Mouse (Mus musculus): Measurements from ENCODE around the gene Raly. TPM values are rescaled to one million over a fixed set of nuclear protein-coding genes. Genes with fewer than 3 reads are reported as not detected.

The Raly gene
- 106 TPM for polyA plus RNA-seq (2014; fragmentation: Illumina TruSeq; extraction: RNeasy Lipid Tissue Mini Kit (QIAGEN cat#74804); ENCODE audit: low read depth, low replicate concordance)

DNA sequence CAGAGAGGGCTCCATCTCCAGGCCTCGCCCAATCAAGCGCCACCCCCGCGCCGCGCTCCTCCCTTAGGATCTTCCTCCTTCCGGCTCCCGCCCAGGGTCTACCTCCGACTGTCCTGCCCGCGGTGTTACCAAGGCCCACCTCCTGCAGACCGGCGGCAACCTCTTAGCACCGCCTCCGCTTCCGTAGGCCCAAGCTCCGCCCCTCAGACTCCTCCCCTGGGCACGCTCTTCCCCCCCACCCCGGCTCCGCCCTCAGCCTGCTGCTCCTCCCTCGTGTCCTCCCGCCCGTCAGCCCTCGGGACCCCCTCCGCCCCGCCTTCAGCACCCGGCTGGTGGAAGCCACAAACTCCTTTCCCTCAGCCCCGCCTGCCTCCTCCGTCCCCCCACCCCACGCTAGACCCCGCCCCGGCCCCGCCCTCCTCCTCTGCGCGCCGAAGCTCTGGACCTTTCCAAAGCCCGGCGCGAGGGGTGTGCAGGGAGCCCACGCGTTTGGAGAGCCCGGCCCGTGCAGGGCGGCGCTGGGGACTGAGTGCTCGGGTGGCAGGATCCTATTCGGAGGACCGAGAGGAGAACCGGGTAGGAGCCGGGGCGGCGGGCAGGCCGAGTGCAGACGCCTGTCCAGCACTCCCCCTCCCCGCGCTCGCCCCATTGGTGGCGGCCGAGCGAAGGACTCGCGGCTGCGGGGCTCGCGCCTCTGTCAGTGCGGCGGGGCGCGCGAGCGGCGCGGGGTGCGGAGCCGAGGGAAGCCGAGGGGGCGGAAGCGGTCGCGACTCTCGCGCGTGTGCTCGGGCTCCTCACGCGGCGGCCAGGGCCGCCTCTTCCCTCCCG lies at the start of gene Raly, which contains the start of gene a:
Raly (plus strand) TSS at position 441 of the 828 bp plus-strand sequence.
a (plus strand) TSS at position 747 of the 828 bp plus-strand sequence.

DNA sequence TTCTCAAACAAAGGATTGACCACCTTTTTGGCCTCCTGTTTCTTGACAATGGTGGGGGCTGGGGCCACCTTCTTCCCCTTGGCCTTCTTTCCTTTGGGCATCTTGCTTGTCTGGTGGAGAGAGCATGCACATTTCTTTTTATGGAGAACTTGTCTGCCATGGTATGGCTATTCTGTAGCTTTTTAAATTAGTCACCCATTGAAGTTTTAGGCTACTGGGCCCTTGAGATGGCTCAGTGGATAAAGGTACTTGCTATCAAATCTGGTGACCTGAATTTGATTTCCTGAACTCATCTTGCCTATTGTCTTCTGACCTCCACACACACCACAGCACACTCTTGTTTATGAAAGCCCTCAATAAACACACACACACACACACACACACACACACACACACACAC lies 21.0 kb upstream of the Raly start, which contains the start of gene Gm14214:
Gm14214 (minus strand) TSS at position 101 of the 400 bp plus-strand sequence.

GRCm38 (mm10) chr2:154892201-154893044 lies 101.5 kb downstream of the Raly start, which contains the start of gene Eif2s2:
Eif2s2 (minus strand) TSS chr2:154892935.

Other genes with a start within 250 kb of the Raly start
- gene 1700003F12Rik, start 244.0 kb upstream of the Raly start, polyA plus RNA-seq (2014; fragmentation: Illumina TruSeq; extraction: RNeasy Lipid Tissue Mini Kit (QIAGEN cat#74804); ENCODE audit: low read depth, low replicate concordance) = not detected
- not detected for gene Actl10, start 239.3 kb upstream of the Raly start, polyA plus RNA-seq (2014; fragmentation: Illumina TruSeq; extraction: RNeasy Lipid Tissue Mini Kit (QIAGEN cat#74804); ENCODE audit: low read depth, low replicate concordance)
- 0.60 TPM for gene Necab3, start 232.2 kb upstream of the Raly start, polyA plus RNA-seq (2014; fragmentation: Illumina TruSeq; extraction: RNeasy Lipid Tissue Mini Kit (QIAGEN cat#74804); ENCODE audit: low read depth, low replicate concordance)
- gene E2f1, start 221.2 kb upstream of the Raly start, polyA plus RNA-seq (2014; fragmentation: Illumina TruSeq; extraction: RNeasy Lipid Tissue Mini Kit (QIAGEN cat#74804); ENCODE audit: low read depth, low replicate concordance) = 0.42 TPM
- 35.2 TPM for gene Pxmp4, start 187.4 kb upstream of the Raly start, polyA plus RNA-seq (2014; fragmentation: Illumina TruSeq; extraction: RNeasy Lipid Tissue Mini Kit (QIAGEN cat#74804); ENCODE audit: low read depth, low replicate concordance)
- 2.6 TPM for gene Zfp341, start 177.8 kb upstream of the Raly start, polyA plus RNA-seq (2014; fragmentation: Illumina TruSeq; extraction: RNeasy Lipid Tissue Mini Kit (QIAGEN cat#74804); ENCODE audit: low read depth, low replicate concordance)
- not detected for gene 4930519P11Rik, start 177.7 kb upstream of the Raly start, polyA plus RNA-seq (2014; fragmentation: Illumina TruSeq; extraction: RNeasy Lipid Tissue Mini Kit (QIAGEN cat#74804); ENCODE audit: low read depth, low replicate concordance)
- gene Chmp4b, start 139.4 kb upstream of the Raly start, polyA plus RNA-seq (2014; fragmentation: Illumina TruSeq; extraction: RNeasy Lipid Tissue Mini Kit (QIAGEN cat#74804); ENCODE audit: low read depth, low replicate concordance) = 123 TPM
- gene Gm14214, start 21.1 kb upstream of the Raly start, polyA plus RNA-seq (2014; fragmentation: Illumina TruSeq; extraction: RNeasy Lipid Tissue Mini Kit (QIAGEN cat#74804); ENCODE audit: low read depth, low replicate concordance) = not detected
- not detected for gene a, start 306 bp downstream of the Raly start, polyA plus RNA-seq (2014; fragmentation: Illumina TruSeq; extraction: RNeasy Lipid Tissue Mini Kit (QIAGEN cat#74804); ENCODE audit: low read depth, low replicate concordance)
- gene Eif2s2, start 101.8 kb downstream of the Raly start, polyA plus RNA-seq (2014; fragmentation: Illumina TruSeq; extraction: RNeasy Lipid Tissue Mini Kit (QIAGEN cat#74804); ENCODE audit: low read depth, low replicate concordance) = 72.9 TPM
- gene Gm14226, start 227.2 kb downstream of the Raly start, polyA plus RNA-seq (2014; fragmentation: Illumina TruSeq; extraction: RNeasy Lipid Tissue Mini Kit (QIAGEN cat#74804); ENCODE audit: low read depth, low replicate concordance) = 0.34 TPM